Mouse (Mus musculus): ENCODE data around the gene Atxn1. TPM values are rescaled to one million over a fixed set of nuclear protein-coding genes. Genes with fewer than 3 reads are reported as not detected.

Gene Atxn1
- total and polyA plus RNA-seq, 3 experiments: 0.39 to 1.1 TPM; not detected in 1

DNA sequence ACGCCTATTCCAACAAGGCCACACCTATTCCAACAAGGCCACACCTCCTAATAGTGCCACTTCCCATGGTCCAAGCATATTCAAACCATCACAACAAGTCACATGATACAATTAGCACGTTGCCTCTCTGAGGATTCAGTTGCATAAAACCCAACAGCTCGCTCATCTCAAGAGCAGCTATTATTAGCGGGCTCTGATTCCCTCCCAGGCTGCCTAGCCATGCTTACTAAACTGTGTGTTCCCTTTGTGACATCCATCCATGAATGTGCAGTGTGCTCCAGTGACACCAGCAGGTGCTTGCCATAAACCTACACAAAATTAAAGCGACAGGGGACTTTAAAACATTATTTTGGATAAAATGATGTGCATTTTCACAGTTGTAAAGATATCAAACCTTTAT lies 25.7 kb upstream of the Atxn1 start:
- H3K27ac ChIP-seq (ENCODE audit: control insufficient read depth, low read depth, low read length): no peak overlapping the region
- H3K79me2 ChIP-seq (ENCODE audit: control insufficient read depth, insufficient read depth, low read length, poor library complexity): no peaks in the 10 kb centered on the region
- no peak overlapping the region for H3K4me3 ChIP-seq (ENCODE audit: control insufficient read depth in 1 of 2, insufficient read depth in 1 of 2, low read depth in 2 of 2, low read length in 2 of 2)
- no peak overlapping the region for H3K9ac ChIP-seq (ENCODE audit: control insufficient read depth, low read depth, low read length, poor library complexity, severe bottlenecking)
- H3K27me3 ChIP-seq (ENCODE audit: control insufficient read depth in 1 of 2, insufficient read depth in 2 of 2, low read length in 2 of 2): peaks cover 0 to 3% of the 10 kb centered on the region in 2 experiments; a peak in 2 of 4 replicates
- DNase-seq (ENCODE audit: low read depth, low spot score): no peak
- no peaks in the 10 kb centered on the region for H3K9me3 ChIP-seq (replicated peaks; ENCODE audit: insufficient read depth, low read length)
- TF ChIP-seq MAX (IDR thresholded peaks at IDR 0.05; ENCODE audit: low read length): no peak
- no peak for TF ChIP-seq ZNF384 (IDR thresholded peaks at IDR 0.05; ENCODE audit: low read depth, low read length)
- no peak for TF ChIP-seq ZKSCAN1 (IDR thresholded peaks at IDR 0.05; ENCODE audit: low read depth, low read length)
- TF ChIP-seq USF2 (IDR thresholded peaks at IDR 0.05; ENCODE audit: borderline replicate concordance in 1 of 2, insufficient read depth in 1 of 2, low read depth in 1 of 2, low read length in 2 of 2): no peak
- TF ChIP-seq MEF2A (IDR thresholded peaks at IDR 0.05; ENCODE audit: extremely low read depth, insufficient replicate concordance, low read depth, low read length, poor library complexity, severe bottlenecking): no peak
- TF ChIP-seq USF1 (IDR thresholded peaks at IDR 0.05; ENCODE audit: low read depth, low read length): no peak
- TF ChIP-seq MYB (IDR thresholded peaks at IDR 0.05; ENCODE audit: low read depth, low read length): no peak
- TF ChIP-seq ZMIZ1 (IDR thresholded peaks at IDR 0.05; ENCODE audit: low read depth, low read length): no peak
- TF ChIP-seq UBTF (IDR thresholded peaks at IDR 0.05; ENCODE audit: borderline replicate concordance, insufficient read depth, low read depth, low read length): no peak
- TF ChIP-seq EP300 (IDR thresholded peaks at IDR 0.05; ENCODE audit: low read depth in 1 of 2, low read length in 2 of 2): no peak
- no peak for TF ChIP-seq HCFC1 (IDR thresholded peaks at IDR 0.05; ENCODE audit: low read depth, low read length)
- no peak for TF ChIP-seq GATA1 (IDR thresholded peaks at IDR 0.05; ENCODE audit: low read depth, low read length)
- TF ChIP-seq TCF12 (IDR thresholded peaks at IDR 0.05; ENCODE audit: low read depth, low read length): no peak
- no peak for TF ChIP-seq TBP (IDR thresholded peaks at IDR 0.05; ENCODE audit: low read depth, low read length)
- TF ChIP-seq BHLHE40 (IDR thresholded peaks at IDR 0.05; ENCODE audit: borderline replicate concordance, low read depth, low read length): no peak
- no peak for TF ChIP-seq CTCF (IDR thresholded peaks at IDR 0.05 in 2 of 3, conservative IDR thresholded peaks at IDR 0.05 in 1 of 3; ENCODE audit: control insufficient read depth in 1 of 3, insufficient read depth in 1 of 3, low read depth in 2 of 3, low read length in 3 of 3, poor library complexity in 1 of 3, severe bottlenecking in 1 of 3)
- no peak for TF ChIP-seq CHD2 (IDR thresholded peaks at IDR 0.05; ENCODE audit: low read length)
- TF ChIP-seq ELF1 (IDR thresholded peaks at IDR 0.05; ENCODE audit: low read depth, low read length): no peak
- TF ChIP-seq MAZ (IDR thresholded peaks at IDR 0.05; ENCODE audit: low read depth, low read length): no peak
- no peak for TF ChIP-seq RCOR1 (IDR thresholded peaks at IDR 0.05; ENCODE audit: low read depth, low read length)
- no peaks in the 10 kb centered on the region for H3K4me1 ChIP-seq (ENCODE audit: control insufficient read depth in 1 of 2, insufficient read depth in 2 of 2, low read length in 2 of 2)
- no peaks in the 10 kb centered on the region for H3K36me3 ChIP-seq (ENCODE audit: control insufficient read depth in 1 of 2, insufficient read depth in 2 of 2, low read length in 2 of 2)

DNA sequence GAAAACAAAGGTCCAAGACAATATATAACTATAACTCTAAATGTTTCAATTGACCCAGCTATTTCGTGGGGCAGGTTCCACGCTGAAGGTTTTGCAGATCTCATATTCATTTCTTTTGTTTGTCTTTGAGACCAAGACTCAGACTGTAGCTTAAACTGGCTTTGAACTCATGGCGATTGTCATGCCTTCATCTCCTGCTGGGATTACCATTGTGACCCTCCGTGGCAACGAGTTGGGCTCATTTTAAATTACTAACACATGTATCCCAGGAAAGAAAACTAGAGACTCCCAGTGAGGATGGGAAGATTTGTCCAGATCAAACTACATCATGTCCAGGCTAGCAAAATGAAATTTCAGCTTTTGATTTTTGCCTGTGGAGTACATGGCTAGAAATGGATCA lies 14.4 kb upstream of the Atxn1 start:
- H3K27me3 ChIP-seq (ENCODE audit: control insufficient read depth in 1 of 2, insufficient read depth in 2 of 2, low read length in 2 of 2): peaks cover 1 to 5% of the 10 kb centered on the region in 2 experiments; a peak in 3 of 4 replicates
- H3K4me3 ChIP-seq (ENCODE audit: control insufficient read depth in 1 of 2, insufficient read depth in 1 of 2, low read depth in 2 of 2, low read length in 2 of 2): no peak overlapping the region
- no peak for TF ChIP-seq CTCF (IDR thresholded peaks at IDR 0.05 in 2 of 3, conservative IDR thresholded peaks at IDR 0.05 in 1 of 3; ENCODE audit: control insufficient read depth in 1 of 3, insufficient read depth in 1 of 3, low read depth in 2 of 3, low read length in 3 of 3, poor library complexity in 1 of 3, severe bottlenecking in 1 of 3)
- no peak for TF ChIP-seq RCOR1 (IDR thresholded peaks at IDR 0.05; ENCODE audit: low read depth, low read length)
- TF ChIP-seq POLR2AphosphoS5 (IDR thresholded peaks at IDR 0.05; ENCODE audit: borderline replicate concordance, low read depth, low read length): no peak
- no peak for TF ChIP-seq SIN3A (IDR thresholded peaks at IDR 0.05; ENCODE audit: low read length)
- no peak for TF ChIP-seq ZMIZ1 (IDR thresholded peaks at IDR 0.05; ENCODE audit: low read depth, low read length)
- TF ChIP-seq MXI1 (IDR thresholded peaks at IDR 0.05; ENCODE audit: low read depth, low read length): no peak
- TF ChIP-seq GABPA (IDR thresholded peaks at IDR 0.05; ENCODE audit: low read depth, low read length): no peak
- no peak for TF ChIP-seq MAFK (IDR thresholded peaks at IDR 0.05; ENCODE audit: borderline replicate concordance, low read depth, low read length)
- TF ChIP-seq NELFE (IDR thresholded peaks at IDR 0.05; ENCODE audit: low read depth, low read length): no peak
- no peak for TF ChIP-seq POLR2A (IDR thresholded peaks at IDR 0.05; ENCODE audit: control insufficient read depth in 1 of 2, insufficient read depth in 1 of 2, low read depth in 1 of 2, low read length in 2 of 2, poor library complexity in 1 of 2)
- TF ChIP-seq SMC3 (IDR thresholded peaks at IDR 0.05; ENCODE audit: low read depth, low read length): no peak
- no peak for TF ChIP-seq ZC3H11A (IDR thresholded peaks at IDR 0.05; ENCODE audit: low read depth, low read length)
- no peak for TF ChIP-seq JUND (IDR thresholded peaks at IDR 0.05; ENCODE audit: low read depth, low read length)
- TF ChIP-seq TAL1 (IDR thresholded peaks at IDR 0.05; ENCODE audit: low read length): no peak
- TF ChIP-seq E2F4 (IDR thresholded peaks at IDR 0.05; ENCODE audit: borderline replicate concordance, low read depth, low read length): no peak
- TF ChIP-seq ELF1 (IDR thresholded peaks at IDR 0.05; ENCODE audit: low read depth, low read length): no peak
- no peak for TF ChIP-seq MAX (IDR thresholded peaks at IDR 0.05; ENCODE audit: low read length)
- H3K9me3 ChIP-seq (replicated peaks; ENCODE audit: insufficient read depth, low read length): no peaks in the 10 kb centered on the region
- DNase-seq (ENCODE audit: low read depth, low spot score): no peak
- H3K36me3 ChIP-seq (ENCODE audit: control insufficient read depth in 1 of 2, insufficient read depth in 2 of 2, low read length in 2 of 2): peaks cover 0 to 6% of the 10 kb centered on the region in 2 experiments; a peak in 2 of 4 replicates
- no peak overlapping the region for H3K9ac ChIP-seq (ENCODE audit: control insufficient read depth, low read depth, low read length, poor library complexity, severe bottlenecking)
- H3K79me2 ChIP-seq (ENCODE audit: control insufficient read depth, insufficient read depth, low read length, poor library complexity): no peaks in the 10 kb centered on the region
- no peak overlapping the region for H3K27ac ChIP-seq (ENCODE audit: control insufficient read depth, low read depth, low read length)
- no peaks in the 10 kb centered on the region for H3K4me1 ChIP-seq (ENCODE audit: control insufficient read depth in 1 of 2, insufficient read depth in 2 of 2, low read length in 2 of 2)
